Mouse (Mus musculus): ENCODE results near the gene Caskin2. TPM values are rescaled to one million over a fixed set of nuclear protein-coding genes. Genes with fewer than 3 reads are reported as not detected.
A peak's percentile ranks its signal among the peaks of the same experiment; 100 is the strongest.

Caskin2 gene
- polyA plus RNA-seq, 1 experiment from 2014 or later: 11.2 TPM

- peaks cover 20% of the 10 kb centered on the region for H3K4me1 ChIP-seq (ENCODE audit: control insufficient read depth, insufficient read depth, low read length)
- peak within 1 kb of the TSS; percentile 88 for H3K4me2 ChIP-seq (ENCODE audit: low read depth, low read length)
- no peaks in the 10 kb centered on the region for H3K9me3 ChIP-seq (ENCODE audit: control insufficient read depth, low read length)
- H3K27ac ChIP-seq (ENCODE audit: low read length): peak within 1 kb of the TSS; percentile 92
- H3K4me3 ChIP-seq (ENCODE audit: low read length): peak within 1 kb of the TSS; percentile 81
- WGBS: under 1% methylated on average over 87 of the region's 87 CpGs
- peak within 1 kb of the TSS; percentile 88 for H3K9ac ChIP-seq (ENCODE audit: low read depth, low read length)
- ATAC-seq: peak; percentile 98
- H3K36me3 ChIP-seq (ENCODE audit: control insufficient read depth, insufficient read depth, low read length): peaks cover 10% of the 10 kb centered on the region
- no peaks in the 10 kb centered on the region for H3K27me3 ChIP-seq (replicated peaks; ENCODE audit: control insufficient read depth, insufficient read depth, low read length)
Observed at GRCm38 (mm10) chr11:115823774-115824740, 10.6 kb upstream of the Caskin2 start, which contains the start of gene Llgl2. TSS of gene Llgl2 (plus strand) at chr11:115824049.

GRCm38 (mm10) chr11:115821001-115821400 lies 7.6 kb upstream of the Caskin2 start:
- peaks cover 10% of the 10 kb centered on the region for H3K36me3 ChIP-seq (ENCODE audit: control insufficient read depth, insufficient read depth, low read length)
- no peak overlapping the region for H3K9ac ChIP-seq (ENCODE audit: low read depth, low read length)
- no peak overlapping the region for H3K27ac ChIP-seq (ENCODE audit: low read length)
- H3K4me1 ChIP-seq (ENCODE audit: control insufficient read depth, insufficient read depth, low read length): peaks cover 7% of the 10 kb centered on the region
- H3K9me3 ChIP-seq (ENCODE audit: control insufficient read depth, low read length): no peaks in the 10 kb centered on the region
- H3K27me3 ChIP-seq (replicated peaks; ENCODE audit: control insufficient read depth, insufficient read depth, low read length): no peaks in the 10 kb centered on the region
- H3K4me2 ChIP-seq (ENCODE audit: low read depth, low read length): no peak overlapping the region
- WGBS: 69% methylated on average over 4 of the region's 4 CpGs
- no peak for ATAC-seq
- H3K4me3 ChIP-seq (ENCODE audit: low read length): no peak overlapping the region

- H3K4me1 ChIP-seq (ENCODE audit: control insufficient read depth, insufficient read depth, low read length): peaks cover 16% of the 10 kb centered on the region
- H3K9ac ChIP-seq (ENCODE audit: low read depth, low read length): no peak overlapping the region
- no peak overlapping the region for H3K4me3 ChIP-seq (ENCODE audit: low read length)
- H3K27me3 ChIP-seq (replicated peaks; ENCODE audit: control insufficient read depth, insufficient read depth, low read length): no peaks in the 10 kb centered on the region
- WGBS: 83% methylated on average over 16 of the region's 16 CpGs
- H3K9me3 ChIP-seq (ENCODE audit: control insufficient read depth, low read length): no peaks in the 10 kb centered on the region
- H3K27ac ChIP-seq (ENCODE audit: low read length): no peak overlapping the region
- peaks cover 10% of the 10 kb centered on the region for H3K36me3 ChIP-seq (ENCODE audit: control insufficient read depth, insufficient read depth, low read length)
- no peak for ATAC-seq
- H3K4me2 ChIP-seq (ENCODE audit: low read depth, low read length): no peak overlapping the region
Observed at GRCm38 (mm10) chr11:115819915-115820623, 6.6 kb upstream of the Caskin2 start.

- Histone ChIP-seq H3K9me3 (ENCODE audit: control insufficient read depth, low read length) (no peaks in the 10 kb centered on the region), H3K36me3 (ENCODE audit: control insufficient read depth, insufficient read depth, low read length) (peaks cover 5% of the 10 kb centered on the region), H3K27ac (ENCODE audit: low read length) (no peak overlapping the region), H3K9ac (ENCODE audit: low read depth, low read length) (no peak overlapping the region), H3K27me3 (replicated peaks; ENCODE audit: control insufficient read depth, insufficient read depth, low read length) (no peaks in the 10 kb centered on the region), H3K4me1 (ENCODE audit: control insufficient read depth, insufficient read depth, low read length) (peaks cover 20% of the 10 kb centered on the region), H3K4me3 (ENCODE audit: low read length) (no peak overlapping the region), H3K4me2 (ENCODE audit: low read depth, low read length) (no peak overlapping the region)
- ATAC-seq: no peak
- 85% methylated on average over 5 of the region's 5 CpGs for WGBS
Observed at GRCm38 (mm10) chr11:115817331-115817730, 3.9 kb upstream of the Caskin2 start.

GRCm38 (mm10) chr11:115814605-115815450 lies 1.4 kb upstream of the Caskin2 start, which contains the start of gene Tsen54:
TSS of gene Tsen54 (plus strand) at chr11:115814724.
- under 1% methylated on average over 84 of the region's 84 CpGs for WGBS
- ATAC-seq: peak; percentile 62
- peak within 1 kb of the TSS; percentile 97 for H3K4me3 ChIP-seq (ENCODE audit: low read length)
- no peaks in the 10 kb centered on the region for H3K9me3 ChIP-seq (ENCODE audit: control insufficient read depth, low read length)
- no peaks in the 10 kb centered on the region for H3K36me3 ChIP-seq (ENCODE audit: control insufficient read depth, insufficient read depth, low read length)
- peaks cover 42% of the 10 kb centered on the region for H3K4me1 ChIP-seq (ENCODE audit: control insufficient read depth, insufficient read depth, low read length)
- peak within 1 kb of the TSS; percentile 95 for H3K9ac ChIP-seq (ENCODE audit: low read depth, low read length)
- peak within 1 kb of the TSS; percentile 53 for H3K27ac ChIP-seq (ENCODE audit: low read length)
- no peaks in the 10 kb centered on the region for H3K27me3 ChIP-seq (replicated peaks; ENCODE audit: control insufficient read depth, insufficient read depth, low read length)
- H3K4me2 ChIP-seq (ENCODE audit: low read depth, low read length): peak within 1 kb of the TSS; percentile 90

- peak overlapping the region; percentile 97 for H3K4me3 ChIP-seq (ENCODE audit: low read length)
- peak overlapping the region; percentile 95 for H3K9ac ChIP-seq (ENCODE audit: low read depth, low read length)
- no peaks in the 10 kb centered on the region for H3K9me3 ChIP-seq (ENCODE audit: control insufficient read depth, low read length)
- WGBS: 4% methylated on average over 28 of the region's 28 CpGs
- H3K4me1 ChIP-seq (ENCODE audit: control insufficient read depth, insufficient read depth, low read length): peaks cover 61% of the 10 kb centered on the region
- peak overlapping the region; percentile 90 for H3K4me2 ChIP-seq (ENCODE audit: low read depth, low read length)
- no peaks in the 10 kb centered on the region for H3K36me3 ChIP-seq (ENCODE audit: control insufficient read depth, insufficient read depth, low read length)
- H3K27ac ChIP-seq (ENCODE audit: low read length): peak overlapping the region; percentile 83
- no peaks in the 10 kb centered on the region for H3K27me3 ChIP-seq (replicated peaks; ENCODE audit: control insufficient read depth, insufficient read depth, low read length)
- no peak; the same call in 1 of the 2 replicates for ATAC-seq
Observed at GRCm38 (mm10) chr11:115812533-115813420, 662 bp downstream of the Caskin2 start.

- Histone ChIP-seq H3K4me3 (ENCODE audit: low read length) (peak overlapping the region; percentile 97), H3K27me3 (replicated peaks; ENCODE audit: control insufficient read depth, insufficient read depth, low read length) (no peaks in the 10 kb centered on the region), H3K4me2 (ENCODE audit: low read depth, low read length) (peak overlapping the region; percentile 90), H3K36me3 (ENCODE audit: control insufficient read depth, insufficient read depth, low read length) (no peaks in the 10 kb centered on the region; the same call in 1 of the 2 replicates), H3K9ac (ENCODE audit: low read depth, low read length) (peak overlapping the region; percentile 95), H3K9me3 (ENCODE audit: control insufficient read depth, low read length) (no peaks in the 10 kb centered on the region), H3K4me1 (ENCODE audit: control insufficient read depth, insufficient read depth, low read length) (peaks cover 61% of the 10 kb centered on the region), H3K27ac (ENCODE audit: low read length) (no peak overlapping the region)
- 38% methylated on average over 7 of the region's 7 CpGs for WGBS
- no peak for ATAC-seq
Observed at GRCm38 (mm10) chr11:115812095-115812494, 1.3 kb downstream of the Caskin2 start.

DNA sequence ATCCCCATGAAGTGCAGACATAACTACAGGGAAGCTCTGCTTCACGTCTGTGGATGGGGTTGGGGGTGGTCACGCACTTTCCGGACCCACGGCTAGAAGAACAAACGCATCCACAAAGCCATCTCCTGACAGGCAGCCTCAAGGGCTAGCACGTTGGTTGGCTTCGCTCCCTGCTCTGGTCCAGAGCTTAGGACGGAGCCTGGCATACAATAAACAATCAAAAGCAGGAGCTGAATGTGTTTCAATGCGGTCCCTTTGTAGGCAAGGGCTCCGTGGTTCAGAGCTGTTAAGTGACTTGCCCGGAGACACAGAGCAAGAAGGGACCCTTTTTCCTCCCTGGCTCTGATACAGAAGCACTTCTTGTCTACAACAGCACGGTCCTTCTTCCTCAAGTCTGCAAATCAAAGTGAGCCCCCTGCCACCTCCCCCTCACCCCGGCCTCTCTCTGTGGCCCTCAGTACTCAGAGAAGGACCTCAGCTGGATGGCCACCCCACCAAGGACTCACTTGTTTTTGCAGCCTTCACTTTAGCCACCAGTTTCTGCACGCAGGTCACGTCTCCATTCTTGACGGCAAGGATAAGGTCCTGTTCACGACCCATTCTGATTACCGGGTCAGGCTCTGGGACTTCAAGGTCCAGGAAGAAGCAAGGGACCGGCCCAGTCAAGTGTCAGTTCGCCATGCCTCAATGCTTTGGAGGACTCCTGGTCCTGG lies 1.9 kb downstream of the Caskin2 start:
- H3K9ac ChIP-seq (ENCODE audit: low read depth, low read length): peak overlapping the region; percentile 95
- H3K27me3 ChIP-seq (replicated peaks; ENCODE audit: control insufficient read depth, insufficient read depth, low read length): no peaks in the 10 kb centered on the region
- peak overlapping the region; percentile 97 for H3K4me3 ChIP-seq (ENCODE audit: low read length)
- 72% methylated on average over 20 of the region's 20 CpGs for WGBS
- no peak overlapping the region for H3K27ac ChIP-seq (ENCODE audit: low read length)
- H3K9me3 ChIP-seq (ENCODE audit: control insufficient read depth, low read length): no peaks in the 10 kb centered on the region
- H3K36me3 ChIP-seq (ENCODE audit: control insufficient read depth, insufficient read depth, low read length): peaks cover 4% of the 10 kb centered on the region; the same call in 1 of the 2 replicates
- ATAC-seq: no peak
- H3K4me1 ChIP-seq (ENCODE audit: control insufficient read depth, insufficient read depth, low read length): peaks cover 61% of the 10 kb centered on the region
- H3K4me2 ChIP-seq (ENCODE audit: low read depth, low read length): peak overlapping the region; percentile 90

All from intestine, embryonic 16.5 days (tissue).